Mouse (Mus musculus): Measurements from ENCODE around the gene Pax8. TPM values are rescaled to one million over a fixed set of nuclear protein-coding genes. Genes with fewer than 3 reads are reported as not detected.

The Pax8 gene
- polyA plus RNA-seq, 1 experiment from 2014 or later, result 0.56 TPM

Other genes with a start within 250 kb of the Pax8 start
- gene Il1f5, start 198.6 kb downstream of the Pax8 start, polyA plus RNA-seq (2016; fragmentation: Nextera tagmentation; extraction: Ambion mirVana), result not detected in 2 replicates
- gene Il1f10, start 184.4 kb downstream of the Pax8 start, polyA plus RNA-seq (2016; fragmentation: Nextera tagmentation; extraction: Ambion mirVana), result not detected in 2 replicates
- not detected in 2 replicates for gene Il1rn, start 138.7 kb downstream of the Pax8 start, polyA plus RNA-seq (2016; fragmentation: Nextera tagmentation; extraction: Ambion mirVana)
- 0.46 and 0.60 TPM in 2 replicates for gene Psd4, start 108.0 kb downstream of the Pax8 start, polyA plus RNA-seq (2016; fragmentation: Nextera tagmentation; extraction: Ambion mirVana)

Measured in forebrain, embryonic 10.5 days (tissue).